Mouse (Mus musculus): ENCODE results near the gene Pramel7.
"Not testable (repeated sequence)": the region's sequence is repeated elsewhere in the genome, so short reads cannot be mapped to it uniquely, and the experiment has no call there.

The Pramel7 gene

DNA sequence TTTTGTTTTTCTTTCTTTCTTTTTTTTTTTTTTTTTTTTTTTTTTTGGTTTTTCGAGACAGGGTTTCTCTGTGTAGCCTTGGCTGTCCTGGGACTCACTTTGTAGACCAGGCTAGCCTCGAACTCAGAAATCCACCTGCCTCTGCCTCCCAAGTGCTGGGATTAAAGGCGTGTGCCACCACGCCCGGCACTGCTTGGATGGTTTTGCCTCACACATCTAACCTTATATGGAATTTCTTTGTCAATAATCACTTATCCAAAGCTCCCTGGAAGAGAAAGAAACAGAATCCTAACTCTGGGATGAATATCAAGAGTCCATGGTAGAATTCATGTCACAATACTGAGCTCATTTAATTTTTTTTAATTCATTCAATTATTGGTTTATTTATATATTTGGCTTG lies at the start of gene Pramel7:
Gene Pramel7, minus strand, starts transcription at position 101 of the 400 bp plus-strand sequence.
- not testable (repeated sequence) for DNase-seq

DNA sequence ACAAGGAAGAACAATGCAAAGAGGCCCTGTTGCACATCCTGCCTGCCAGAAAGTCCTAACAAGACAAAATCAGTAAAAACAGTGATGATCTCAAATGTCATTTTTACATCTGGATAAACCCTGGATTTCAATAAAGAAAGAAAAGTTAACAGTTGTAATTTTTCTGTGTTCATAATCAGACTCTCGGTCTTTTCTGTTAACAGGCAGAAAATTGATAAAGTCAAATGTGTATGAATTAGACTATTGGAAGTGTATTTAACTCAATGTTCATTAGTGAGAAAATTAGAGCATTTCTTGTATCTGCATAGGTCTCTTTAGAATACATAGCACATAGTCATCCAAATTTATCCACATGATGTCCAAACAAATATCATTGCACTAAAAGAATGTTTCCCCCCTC lies 48.5 kb upstream of the Pramel7 start, which contains the start of gene Olfr1128:
Gene Olfr1128, minus strand, starts transcription at position 101 of the 400 bp plus-strand sequence.
- no peak for DNase-seq

DNA sequence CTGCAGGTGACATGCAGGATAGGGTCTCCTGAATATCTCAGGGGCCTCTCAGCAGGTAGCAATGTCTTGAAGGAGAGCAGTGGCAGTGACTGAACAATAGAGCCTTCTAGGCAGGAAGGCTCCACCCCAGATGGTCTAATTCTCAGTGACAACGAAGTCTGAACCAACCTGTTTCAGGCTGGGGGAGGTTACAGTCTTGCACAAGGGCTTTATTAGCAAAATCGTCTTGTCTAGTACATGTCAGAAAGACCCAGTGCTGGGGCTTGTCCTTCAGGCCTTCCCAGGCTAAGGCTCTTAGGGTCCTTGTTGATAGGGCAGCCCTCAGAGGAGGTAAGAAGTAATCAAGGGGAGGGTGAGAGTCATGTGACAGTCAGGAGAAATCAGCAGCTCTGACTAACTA lies 37.9 kb upstream of the Pramel7 start:
- no peak for DNase-seq

DNA sequence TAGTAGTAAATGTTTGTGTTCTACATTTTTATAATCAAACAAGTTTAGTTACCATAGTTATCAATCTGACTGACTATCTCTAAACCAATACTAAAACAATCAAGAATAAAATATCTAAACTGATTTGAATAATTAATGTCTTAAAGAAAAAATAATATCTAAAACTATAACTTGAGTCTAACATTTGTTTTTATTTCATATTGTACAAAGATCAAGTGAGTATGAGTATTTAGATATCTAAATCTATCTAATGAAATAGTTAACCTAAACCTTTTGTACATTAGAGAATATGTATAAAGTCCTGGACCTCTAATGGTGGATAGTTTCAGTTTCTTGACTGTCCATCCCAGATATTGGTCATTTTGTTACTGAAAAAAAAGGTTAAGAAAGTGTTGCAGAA lies 34.6 kb upstream of the Pramel7 start, which contains the start of gene Olfr153:
Gene Olfr153, plus strand, starts transcription at position 301 of the 400 bp plus-strand sequence.
- DNase-seq, result no peak

DNA sequence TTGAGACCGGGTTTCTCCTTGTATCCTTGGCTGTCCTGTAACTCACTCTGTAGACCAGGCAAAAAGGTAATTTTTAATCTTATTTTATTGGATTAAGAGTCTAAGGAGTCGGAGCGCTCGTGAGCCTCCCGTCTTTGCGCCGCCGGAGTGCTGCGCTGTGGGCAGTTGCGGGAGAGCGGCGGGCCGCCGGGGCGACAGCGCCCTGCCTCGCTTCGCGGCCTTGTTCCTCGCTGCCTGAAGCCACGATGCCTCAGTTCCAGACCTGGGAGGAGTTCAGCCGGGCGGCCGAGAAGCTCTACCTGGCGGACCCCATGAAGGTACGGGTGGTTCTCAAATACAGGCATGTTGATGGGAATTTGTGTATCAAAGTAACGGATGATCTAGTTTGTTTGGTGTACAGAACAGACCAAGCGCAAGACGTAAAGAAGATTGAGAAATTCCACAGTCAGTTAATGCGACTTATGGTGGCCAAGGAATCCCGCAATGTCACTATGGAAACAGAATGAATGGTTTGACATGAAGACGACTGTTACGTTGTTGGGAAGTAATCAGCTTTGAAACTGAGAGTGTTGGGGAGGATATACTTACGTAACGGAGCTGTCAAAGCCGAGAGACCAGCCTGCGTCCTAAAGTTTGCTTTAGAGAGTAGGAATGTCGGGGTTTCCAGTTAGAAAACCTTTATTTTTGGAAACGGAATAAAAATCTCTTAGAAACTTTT lies 29.2 kb upstream of the Pramel7 start:
- DNase-seq, result not testable (repeated sequence)

DNA sequence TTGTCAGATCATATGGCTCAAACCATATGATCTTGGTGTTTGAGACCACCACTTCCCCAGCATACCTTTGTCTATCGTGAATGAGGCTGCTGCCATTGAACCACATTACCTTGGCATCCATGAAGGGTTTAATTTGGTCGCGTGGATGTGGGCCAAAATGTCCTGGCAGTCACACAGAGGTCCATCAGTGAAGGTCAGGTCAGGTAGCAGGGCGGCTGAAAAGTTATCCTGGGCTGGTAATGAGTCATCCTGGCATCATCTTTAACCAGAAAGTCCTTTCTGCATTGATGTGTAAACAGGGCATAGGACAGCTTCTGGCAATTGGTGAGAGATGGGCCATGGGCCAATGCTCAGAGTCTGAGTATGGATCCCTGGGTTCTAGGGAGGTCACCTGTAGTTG lies 23.8 kb upstream of the Pramel7 start:
- DNase-seq, result no peak

DNA sequence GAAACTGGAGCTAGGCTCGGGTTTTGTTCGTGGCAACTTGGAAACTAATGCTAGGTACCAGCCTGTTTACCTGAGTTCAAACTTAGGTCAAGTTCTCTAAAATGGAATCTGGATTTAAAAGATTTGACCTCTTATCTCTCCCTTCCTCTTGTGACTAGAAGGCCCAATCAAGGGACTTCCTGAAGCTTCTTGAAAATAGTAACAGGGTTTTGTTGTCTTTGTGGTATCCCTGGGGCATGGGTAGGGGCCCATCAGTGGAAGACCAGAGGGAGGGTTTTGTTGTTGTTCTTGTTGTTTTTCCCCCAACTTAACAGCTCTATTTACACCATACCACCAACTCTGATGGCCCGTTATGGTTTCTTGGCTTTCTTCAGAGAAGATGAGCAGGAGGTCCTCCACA lies 19.7 kb upstream of the Pramel7 start:
- no peak for DNase-seq

DNA sequence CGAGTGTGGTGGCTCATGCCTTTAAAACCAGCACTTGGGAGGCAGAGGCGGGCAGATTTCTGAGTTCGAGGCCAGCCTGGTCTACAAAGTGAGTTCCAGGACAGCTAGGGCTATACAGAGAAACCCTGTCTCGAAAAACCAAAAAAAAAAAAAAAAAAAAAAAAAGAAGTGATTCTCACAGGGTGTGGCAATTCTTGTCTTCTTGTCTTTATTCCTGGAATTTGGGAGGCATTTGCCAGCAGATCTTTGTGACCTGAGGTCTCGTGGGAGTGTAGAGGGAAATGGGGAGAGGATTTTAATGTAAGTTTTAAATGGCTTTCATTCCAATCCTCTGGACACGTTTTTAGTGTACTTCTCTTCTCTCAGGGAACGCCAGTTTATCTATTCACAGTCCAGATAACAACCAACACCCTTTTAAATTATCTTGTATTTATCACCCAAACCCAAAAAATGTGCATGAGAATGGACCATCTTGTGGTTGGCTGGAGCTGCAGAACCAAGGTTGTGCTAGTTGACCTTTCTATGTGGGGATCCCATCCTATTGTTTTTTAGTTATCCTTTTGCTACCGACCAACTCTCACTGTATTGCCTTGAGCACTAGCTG lies 18.7 kb upstream of the Pramel7 start:
- DNase-seq, result no peak

DNA sequence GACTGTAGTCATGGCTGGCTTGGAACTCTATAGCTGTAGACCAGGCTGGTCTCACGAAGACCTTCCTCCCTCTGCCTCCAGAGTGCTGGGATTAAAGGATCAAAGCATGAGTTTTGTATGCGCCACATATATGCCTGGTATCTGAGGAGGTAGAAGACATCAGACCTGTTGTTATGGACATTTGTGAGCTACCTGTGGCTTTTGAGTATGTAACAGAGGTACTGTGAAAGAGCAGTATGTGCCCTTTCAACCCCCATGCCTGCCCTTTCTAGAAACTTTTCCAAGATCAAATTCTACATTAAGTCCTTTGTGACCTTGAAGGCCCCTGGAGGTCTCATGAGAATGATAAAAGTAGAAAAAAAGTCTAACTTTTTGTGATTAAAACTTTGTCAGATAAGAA lies 18.2 kb upstream of the Pramel7 start:
- no peak for DNase-seq

DNA sequence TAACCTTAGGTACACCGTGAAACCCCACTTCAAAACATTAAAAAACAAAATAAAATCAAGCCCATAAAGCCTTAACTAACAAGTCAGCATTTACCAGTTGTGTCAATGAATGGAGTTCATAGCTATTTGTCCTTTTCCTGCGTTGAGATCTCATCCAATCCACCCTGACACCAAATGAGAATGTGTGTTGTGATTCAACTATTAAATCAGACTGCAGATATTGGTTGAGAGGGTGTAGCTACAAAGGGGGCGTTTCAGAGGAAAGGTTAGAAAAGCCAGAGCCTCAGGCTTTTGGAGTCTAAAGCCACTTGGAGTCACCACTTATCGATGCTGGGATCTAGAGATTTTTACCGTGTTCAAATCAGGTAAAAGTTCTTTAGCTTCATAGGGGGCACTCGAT lies 9.4 kb upstream of the Pramel7 start, which contains the start of gene Pramel6:
Gene Pramel6, plus strand, starts transcription at position 301 of the 400 bp plus-strand sequence.
- DNase-seq, result no peak

DNA sequence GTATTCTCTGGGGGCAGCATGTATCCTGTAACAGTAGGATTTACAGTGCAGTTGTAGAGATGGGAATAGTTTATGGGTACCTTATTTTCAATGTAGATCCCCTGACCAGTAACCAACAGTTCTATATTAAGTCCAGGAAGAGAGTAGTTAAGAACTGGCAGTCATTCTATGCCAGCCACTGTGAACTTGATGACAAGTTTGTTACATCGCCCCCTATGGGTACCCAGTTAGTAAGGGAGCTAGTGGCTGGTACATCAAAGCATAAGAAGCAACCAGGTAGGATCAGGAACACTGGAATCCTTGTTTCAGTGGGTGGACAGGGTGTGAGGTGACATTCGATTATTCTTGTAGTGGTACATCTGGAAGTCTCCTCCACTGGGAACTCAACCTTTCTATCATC lies 14.6 kb downstream of the Pramel7 start:
- no peak for DNase-seq

DNA sequence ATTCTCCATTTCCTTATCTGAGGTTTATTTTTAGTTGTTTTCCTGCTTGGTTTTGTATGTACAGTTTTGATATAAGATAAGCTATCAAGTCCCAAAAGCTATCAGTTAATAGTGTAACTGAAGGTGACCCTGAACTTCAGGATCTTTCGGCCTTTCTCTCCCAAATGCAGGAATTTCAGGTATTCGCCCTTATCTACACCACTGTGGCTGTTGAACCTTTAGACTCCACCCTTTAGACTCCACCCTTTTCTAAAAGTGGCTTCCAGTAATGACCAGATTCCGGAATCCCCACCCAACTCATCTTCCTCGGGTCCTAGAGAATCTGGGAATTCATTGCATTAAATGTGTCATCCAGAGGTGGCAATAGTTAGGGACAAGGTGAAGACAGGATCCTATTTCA lies 15.7 kb downstream of the Pramel7 start:
- DNase-seq, result no peak

DNA sequence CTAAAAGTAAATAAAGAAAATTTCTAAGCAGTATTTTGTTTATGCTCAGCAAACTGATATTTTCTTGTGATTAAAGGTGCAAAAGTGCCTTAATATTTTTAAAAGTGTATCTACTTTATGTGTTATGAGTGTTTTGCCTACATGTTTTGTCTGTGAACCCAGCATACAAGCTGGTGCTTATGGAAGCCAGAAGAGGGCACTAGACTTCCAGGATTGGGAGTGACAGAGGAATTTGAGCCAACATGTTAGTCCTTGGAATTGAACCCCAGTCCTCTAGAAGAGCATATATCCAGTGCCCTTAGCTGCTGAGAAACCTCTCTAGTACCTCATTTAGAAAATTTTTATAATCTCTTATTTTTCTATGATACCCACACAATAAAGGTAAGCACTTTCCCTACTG lies 16.7 kb downstream of the Pramel7 start:
- DNase-seq, result no peak

DNA sequence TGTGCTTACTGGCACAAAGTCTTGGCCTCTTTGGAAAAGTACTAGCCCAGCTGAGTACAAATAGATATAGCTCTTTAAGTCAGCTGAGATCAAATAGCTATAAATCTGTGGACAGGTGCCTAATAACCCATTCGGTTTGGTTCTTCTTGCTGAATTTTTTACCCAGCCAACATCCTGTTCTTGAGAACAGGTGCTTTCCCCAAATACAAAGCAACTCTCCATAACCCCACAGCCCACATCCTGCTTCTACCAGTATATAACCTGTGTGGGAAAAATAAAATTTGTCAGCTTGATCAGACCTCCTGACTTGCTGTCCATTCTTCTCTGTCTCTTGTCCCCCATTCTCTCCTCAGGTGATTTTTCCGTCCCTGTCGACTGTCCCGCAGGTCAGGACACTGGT lies 35.1 kb downstream of the Pramel7 start:
- DNase-seq, result no peak

DNA sequence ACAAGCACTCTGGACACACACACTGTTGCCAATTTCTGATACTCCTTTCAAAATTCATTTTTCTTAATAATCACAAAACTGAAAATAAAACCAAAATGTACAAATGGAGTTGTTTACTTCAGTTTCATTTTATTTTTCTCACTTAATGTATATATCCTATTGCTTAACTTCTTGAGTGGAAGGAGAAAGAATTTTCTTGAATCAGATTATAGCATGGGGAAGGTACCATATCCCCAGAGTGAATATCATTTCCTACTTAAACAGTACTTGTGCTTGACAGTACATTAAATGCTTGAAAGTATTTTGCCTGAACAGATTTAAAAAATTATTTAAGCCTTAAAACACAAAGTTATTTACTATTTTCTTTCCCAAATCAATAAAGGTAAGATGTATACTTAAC lies 43.2 kb downstream of the Pramel7 start, which contains the start of gene Olfr1126:
Gene Olfr1126, plus strand, starts transcription at position 301 of the 400 bp plus-strand sequence.
- DNase-seq, result no peak
